Mouse (Mus musculus) midbrain, embryonic 13.5 days (tissue): ENCODE data around the gene Ehf. TPM values are rescaled to one million over a fixed set of nuclear protein-coding genes. Genes with fewer than 3 reads are reported as not detected.

Experiments used
- polyA plus RNA-seq: library from polyadenylated mRNA; unstranded; fragments of >200 nt; fragmentation: Nextera tagmentation; extraction: Ambion mirVana; gene quantifications from 2 replicates; pipeline ENCODE4 v1.2.1, GENCODE M21; 2015

Gene Ehf
- polyA plus RNA-seq, 1 experiment from 2014 or later, result 0.15 TPM

Other genes with a start within 250 kb of the Ehf start
- gene Pdhx, start 229.8 kb downstream of the Ehf start, polyA plus RNA-seq, result 61.7 and 65.7 TPM in 2 replicates
- 45.2 and 48.3 TPM in 2 replicates for gene Apip, start 229.6 kb downstream of the Ehf start, polyA plus RNA-seq
- gene Elf5, start 108.4 kb upstream of the Ehf start, polyA plus RNA-seq, result not detected in 2 replicates
- gene Cat, start 181.9 kb upstream of the Ehf start, polyA plus RNA-seq, result 80.8 and 81.4 TPM in 2 replicates